Mouse (Mus musculus) midbrain, embryonic 12.5 days (tissue): ENCODE data around the gene Zfp511. TPM values are rescaled to one million over a fixed set of nuclear protein-coding genes. Genes with fewer than 3 reads are reported as not detected.

Experiments used
- ATAC-seq: fragments of 200-750 bp; cut with Nextera tagmentation; 2 replicates; pipeline ENCODE4 v1.8.0; 2017; ENCODE audit warnings: low read depth, moderate TSS enrichment, moderate library complexity; ENCODE audit not compliant: low FRiP score
- H3K27ac ChIP-seq: fragments of 300-500 bp; sonication (generic); replicated peaks from 2 replicates; pipeline ENCODE4 v1.5.1; 2016; ENCODE audit warnings: mild to moderate bottlenecking
- H3K27me3 ChIP-seq: fragments of 300-500 bp; sonication (generic); 2 replicates; pipeline ENCODE4 v1.6.1; 2016; ENCODE audit warnings: mild to moderate bottlenecking
- H3K36me3 ChIP-seq: fragments of 300-500 bp; sonication (generic); 2 replicates; pipeline ENCODE4 v1.6.1; 2016
- H3K4me1 ChIP-seq: fragments of 300-500 bp; sonication (generic); 2 replicates; pipeline ENCODE4 v1.6.1; 2016
- H3K4me2 ChIP-seq: fragments of 300-500 bp; sonication (generic); replicated peaks from 2 replicates; pipeline ENCODE4 v1.6.1; 2016; ENCODE audit warnings: mild to moderate bottlenecking, moderate library complexity
- H3K4me3 ChIP-seq: fragments of 300-500 bp; sonication (generic); 2 replicates; pipeline ENCODE4 v1.5.1; 2016; ENCODE audit warnings: mild to moderate bottlenecking
- H3K9ac ChIP-seq: fragments of 300-500 bp; sonication (generic); replicated peaks from 2 replicates; pipeline ENCODE4 v1.6.1; 2016; ENCODE audit warnings: mild to moderate bottlenecking, moderate library complexity
- H3K9me3 ChIP-seq: fragments of 300-500 bp; sonication (generic); 2 replicates; pipeline ENCODE4 v1.6.1; 2016; ENCODE audit warnings: mild to moderate bottlenecking
- WGBS: fragments of 180-500 bp; shearing (Covaris S2); methylation state at CpG from one replicate; pipeline ENCODE4 v1.1.7; 2016; 5-methylcytosine and 5-hydroxymethylcytosine counted together
- polyA plus RNA-seq: library from polyadenylated mRNA; unstranded; fragments of >200 nt; fragmentation: Nextera tagmentation; extraction: Ambion mirVana; gene quantifications from 2 replicates; pipeline ENCODE4 v1.2.1, GENCODE M21; 2016

Gene Zfp511
- polyA plus RNA-seq, result 41.9 and 45.2 TPM in 2 replicates

GRCm38 (mm10) chr7:140036281-140037170 lies at the start of gene Zfp511, which contains the start of gene Tubgcp2:
Gene Zfp511 (plus strand): TSS chr7:140036391.
Gene Tubgcp2 (minus strand): TSS chr7:140036669.
- H3K36me3 ChIP-seq, result peaks cover 38% of the 10 kb centered on the region
- peak; percentile 98 for ATAC-seq
- 2% methylated on average over 69 of the region's 69 CpGs for WGBS

GRCm38 (mm10) chr7:139988272-139988671 lies 47.9 kb upstream of the Zfp511 start:
- no peak overlapping the region for H3K4me3 ChIP-seq
- WGBS, result 90% methylated on average over 9 of the region's 9 CpGs
- no peaks in the 10 kb centered on the region for H3K9me3 ChIP-seq
- no peaks in the 10 kb centered on the region for H3K27me3 ChIP-seq
- no peaks in the 10 kb centered on the region for H3K36me3 ChIP-seq
- H3K27ac ChIP-seq, result no peak overlapping the region
- H3K9ac ChIP-seq, result no peak overlapping the region
- H3K4me1 ChIP-seq, result no peaks in the 10 kb centered on the region
- no peak for ATAC-seq
- no peak overlapping the region for H3K4me2 ChIP-seq

More at GRCm38 (mm10) chr7:140036281-140037170, at the start of gene Zfp511, which contains the start of gene Tubgcp2:
- Histone ChIP-seq H3K9me3 (no peaks in the 10 kb centered on the region), H3K27ac (peak within 1 kb of the TSS; percentile 86), H3K4me2 (peak within 1 kb of the TSS; percentile 88), H3K9ac (peak within 1 kb of the TSS; percentile 85), H3K27me3 (peaks cover 14% of the 10 kb centered on the region), H3K4me3 (peak within 1 kb of the TSS; percentile 91), H3K4me1 (peaks cover 24% of the 10 kb centered on the region)

GRCm38 (mm10) chr7:139990864-139991394 lies 45.3 kb upstream of the Zfp511 start:
- Histone ChIP-seq H3K27ac (no peak overlapping the region), H3K36me3 (peaks cover 5% of the 10 kb centered on the region; the same call in 1 of the 2 replicates), H3K9me3 (no peaks in the 10 kb centered on the region), H3K4me1 (no peaks in the 10 kb centered on the region), H3K4me3 (no peak overlapping the region), H3K4me2 (no peak overlapping the region), H3K27me3 (no peaks in the 10 kb centered on the region), H3K9ac (no peak overlapping the region)
- 80% methylated on average over 8 of the region's 8 CpGs for WGBS
- ATAC-seq, result no peak

- no peak within 1 kb of the TSS for H3K27ac ChIP-seq
- H3K4me1 ChIP-seq, result no peaks in the 10 kb centered on the region
- no peak within 1 kb of the TSS for H3K4me3 ChIP-seq
- H3K36me3 ChIP-seq, result peaks cover 20% of the 10 kb centered on the region
- 31% methylated on average over 7 of the region's 7 CpGs for WGBS
- no peaks in the 10 kb centered on the region for H3K27me3 ChIP-seq
- no peak within 1 kb of the TSS for H3K9ac ChIP-seq
- no peaks in the 10 kb centered on the region for H3K9me3 ChIP-seq
- no peak for ATAC-seq
- no peak within 1 kb of the TSS for H3K4me2 ChIP-seq
Observed at GRCm38 (mm10) chr7:139992406-139992805, 43.8 kb upstream of the Zfp511 start, which contains the start of gene Adam8. Gene Adam8 (minus strand): TSS chr7:139992562.

GRCm38 (mm10) chr7:139993532-139993931 lies 42.7 kb upstream of the Zfp511 start:
- no peak for ATAC-seq
- H3K4me3 ChIP-seq, result no peak overlapping the region
- H3K4me1 ChIP-seq, result no peaks in the 10 kb centered on the region
- WGBS, result 93% methylated on average over 6 of the region's 6 CpGs
- no peak overlapping the region for H3K27ac ChIP-seq
- no peaks in the 10 kb centered on the region for H3K9me3 ChIP-seq
- no peaks in the 10 kb centered on the region for H3K27me3 ChIP-seq
- H3K9ac ChIP-seq, result no peak overlapping the region
- H3K4me2 ChIP-seq, result no peak overlapping the region
- H3K36me3 ChIP-seq, result peaks cover 31% of the 10 kb centered on the region

- no peak for ATAC-seq
- Histone ChIP-seq H3K9me3 (no peaks in the 10 kb centered on the region), H3K4me3 (no peak overlapping the region), H3K4me1 (no peaks in the 10 kb centered on the region), H3K27ac (no peak overlapping the region), H3K36me3 (peaks cover 38% of the 10 kb centered on the region), H3K27me3 (no peaks in the 10 kb centered on the region), H3K9ac (no peak overlapping the region), H3K4me2 (no peak overlapping the region)
- 86% methylated on average over 4 of the region's 4 CpGs for WGBS
Observed at GRCm38 (mm10) chr7:139994202-139994601, 42.0 kb upstream of the Zfp511 start.

- no peak overlapping the region for H3K4me3 ChIP-seq
- H3K27me3 ChIP-seq, result no peaks in the 10 kb centered on the region
- no peak overlapping the region for H3K4me2 ChIP-seq
- no peaks in the 10 kb centered on the region for H3K9me3 ChIP-seq
- no peaks in the 10 kb centered on the region for H3K4me1 ChIP-seq
- H3K27ac ChIP-seq, result no peak overlapping the region
- no peak overlapping the region for H3K9ac ChIP-seq
- H3K36me3 ChIP-seq, result peaks cover 43% of the 10 kb centered on the region
- WGBS, result 36% methylated on average over 3 of the region's 3 CpGs
- no peak for ATAC-seq
Observed at GRCm38 (mm10) chr7:139994676-139995075, 41.5 kb upstream of the Zfp511 start.

- Histone ChIP-seq H3K4me1 (no peaks in the 10 kb centered on the region), H3K27ac (no peak overlapping the region), H3K9me3 (no peaks in the 10 kb centered on the region), H3K9ac (no peak overlapping the region), H3K4me2 (no peak overlapping the region), H3K27me3 (no peaks in the 10 kb centered on the region), H3K36me3 (peaks cover 81% of the 10 kb centered on the region), H3K4me3 (no peak overlapping the region)
- no peak for ATAC-seq
- WGBS, result 95% methylated on average over 13 of the region's 13 CpGs
Observed at GRCm38 (mm10) chr7:139998691-139999350, 37.4 kb upstream of the Zfp511 start.

- Histone ChIP-seq H3K4me1 (no peaks in the 10 kb centered on the region), H3K4me2 (no peak overlapping the region), H3K27me3 (no peaks in the 10 kb centered on the region), H3K9me3 (no peaks in the 10 kb centered on the region), H3K9ac (no peak overlapping the region), H3K27ac (no peak overlapping the region), H3K4me3 (no peak overlapping the region), H3K36me3 (peaks cover 94% of the 10 kb centered on the region)
- WGBS, result 52% methylated on average over 12 of the region's 12 CpGs
- no peak for ATAC-seq
Observed at GRCm38 (mm10) chr7:140001086-140001740, 35.0 kb upstream of the Zfp511 start.

- Histone ChIP-seq H3K27me3 (no peaks in the 10 kb centered on the region), H3K4me3 (no peak overlapping the region), H3K4me2 (no peak overlapping the region), H3K9ac (no peak overlapping the region), H3K4me1 (no peaks in the 10 kb centered on the region), H3K27ac (no peak overlapping the region), H3K36me3 (peaks cover 79% of the 10 kb centered on the region), H3K9me3 (no peaks in the 10 kb centered on the region)
- WGBS, result 93% methylated on average over 8 of the region's 8 CpGs
- no peak for ATAC-seq
Observed at GRCm38 (mm10) chr7:140004666-140005065, 31.5 kb upstream of the Zfp511 start.

- 95% methylated on average over 9 of the region's 9 CpGs for WGBS
Observed at GRCm38 (mm10) chr7:140006861-140007611, 29.2 kb upstream of the Zfp511 start.

More at GRCm38 (mm10) chr7:140006861-140007611, 29.2 kb upstream of the Zfp511 start:
- no peaks in the 10 kb centered on the region for H3K27me3 ChIP-seq
- H3K4me2 ChIP-seq, result no peak overlapping the region
- no peaks in the 10 kb centered on the region for H3K4me1 ChIP-seq
- H3K36me3 ChIP-seq, result peaks cover 67% of the 10 kb centered on the region
- no peak overlapping the region for H3K9ac ChIP-seq
- no peaks in the 10 kb centered on the region for H3K9me3 ChIP-seq
- ATAC-seq, result no peak
- H3K27ac ChIP-seq, result no peak overlapping the region
- no peak overlapping the region for H3K4me3 ChIP-seq
